Mouse (Mus musculus): Measurements from ENCODE around the gene Esp36. TPM values are rescaled to one million over a fixed set of nuclear protein-coding genes. Genes with fewer than 3 reads are reported as not detected.
"Not testable (repeated sequence)": the region's sequence is repeated elsewhere in the genome, so short reads cannot be mapped to it uniquely, and the experiment has no call there.

Gene Esp36
- not detected in 2 replicates for polyA plus RNA-seq (2012; rRNA removed)

- Histone ChIP-seq H3K4me1 (replicated peaks; ENCODE audit: control insufficient read depth, insufficient read depth, low read length) (no peaks in the 10 kb centered on the region), H3K4me3 (ENCODE audit: control insufficient read depth, insufficient read depth, low read length) (no peak within 1 kb of the TSS), H3K27me3 (ENCODE audit: control insufficient read depth, insufficient read depth, low read length) (no peaks in the 10 kb centered on the region), H3K27ac (ENCODE audit: control insufficient read depth, insufficient read depth, low read length) (no peak within 1 kb of the TSS), H3K36me3 (ENCODE audit: control insufficient read depth, insufficient read depth, low read length) (no peaks in the 10 kb centered on the region)
- WGBS = 84% methylated on average over 2 of the region's 2 CpGs
- TF ChIP-seq CTCF (IDR thresholded peaks at IDR 0.05; ENCODE audit: borderline replicate concordance, control insufficient read depth, extremely low read depth, insufficient read depth, low read length, poor library complexity) (no peak), POLR2A (IDR thresholded peaks at IDR 0.05; ENCODE audit: control insufficient read depth, extremely low read depth, insufficient read depth, low read length, poor library complexity) (no peak)
- no peak for DNase-seq
These were observed at the start of gene Esp36 for GRCm38 (mm10) chr17:38420085-38420484. Gene Esp36 (minus strand): TSS chr17:38420185.

GRCm38 (mm10) chr17:38456206-38456605 lies 36.2 kb upstream of the Esp36 start:
- H3K36me3 ChIP-seq (ENCODE audit: control insufficient read depth, insufficient read depth, low read length); DNase-seq; H3K4me1 ChIP-seq (replicated peaks; ENCODE audit: control insufficient read depth, insufficient read depth, low read length); H3K27me3 ChIP-seq (ENCODE audit: control insufficient read depth, insufficient read depth, low read length); H3K4me3 ChIP-seq (ENCODE audit: control insufficient read depth, insufficient read depth, low read length); H3K27ac ChIP-seq (ENCODE audit: control insufficient read depth, insufficient read depth, low read length): not testable (repeated sequence)

- no peak for TF ChIP-seq CTCF (IDR thresholded peaks at IDR 0.05; ENCODE audit: borderline replicate concordance, control insufficient read depth, extremely low read depth, insufficient read depth, low read length, poor library complexity)
- no peak for TF ChIP-seq POLR2A (IDR thresholded peaks at IDR 0.05; ENCODE audit: control insufficient read depth, extremely low read depth, insufficient read depth, low read length, poor library complexity)
- Histone ChIP-seq H3K27ac (ENCODE audit: control insufficient read depth, insufficient read depth, low read length) (no peak overlapping the region), H3K36me3 (ENCODE audit: control insufficient read depth, insufficient read depth, low read length) (no peaks in the 10 kb centered on the region), H3K4me1 (replicated peaks; ENCODE audit: control insufficient read depth, insufficient read depth, low read length) (no peaks in the 10 kb centered on the region), H3K4me3 (ENCODE audit: control insufficient read depth, insufficient read depth, low read length) (no peak overlapping the region), H3K27me3 (ENCODE audit: control insufficient read depth, insufficient read depth, low read length) (no peaks in the 10 kb centered on the region)
- DNase-seq = no peak
- WGBS = 99% methylated on average over 2 of the region's 2 CpGs
These were observed 30.7 kb upstream of the Esp36 start for GRCm38 (mm10) chr17:38450688-38451087.

GRCm38 (mm10) chr17:38406135-38406534 lies 13.8 kb downstream of the Esp36 start:
- no peak overlapping the region for H3K4me3 ChIP-seq (ENCODE audit: control insufficient read depth, insufficient read depth, low read length)
- H3K36me3 ChIP-seq (ENCODE audit: control insufficient read depth, insufficient read depth, low read length) = no peaks in the 10 kb centered on the region
- H3K27ac ChIP-seq (ENCODE audit: control insufficient read depth, insufficient read depth, low read length) = no peak overlapping the region
- no peaks in the 10 kb centered on the region for H3K4me1 ChIP-seq (replicated peaks; ENCODE audit: control insufficient read depth, insufficient read depth, low read length)
- WGBS = 88% methylated on average over 3 of the region's 3 CpGs
- no peaks in the 10 kb centered on the region for H3K27me3 ChIP-seq (ENCODE audit: control insufficient read depth, insufficient read depth, low read length)
- DNase-seq = no peak
- TF ChIP-seq CTCF (IDR thresholded peaks at IDR 0.05; ENCODE audit: borderline replicate concordance, control insufficient read depth, extremely low read depth, insufficient read depth, low read length, poor library complexity) = no peak
- no peak for TF ChIP-seq POLR2A (IDR thresholded peaks at IDR 0.05; ENCODE audit: control insufficient read depth, extremely low read depth, insufficient read depth, low read length, poor library complexity)

- H3K36me3 ChIP-seq (ENCODE audit: control insufficient read depth, insufficient read depth, low read length) = no peaks in the 10 kb centered on the region
- no peaks in the 10 kb centered on the region for H3K27me3 ChIP-seq (ENCODE audit: control insufficient read depth, insufficient read depth, low read length)
- no peak for DNase-seq
- TF ChIP-seq POLR2A (IDR thresholded peaks at IDR 0.05; ENCODE audit: control insufficient read depth, extremely low read depth, insufficient read depth, low read length, poor library complexity) (no peak), CTCF (IDR thresholded peaks at IDR 0.05; ENCODE audit: borderline replicate concordance, control insufficient read depth, extremely low read depth, insufficient read depth, low read length, poor library complexity) (no peak)
- 75% methylated on average over 2 of the region's 2 CpGs for WGBS
- no peaks in the 10 kb centered on the region for H3K4me1 ChIP-seq (replicated peaks; ENCODE audit: control insufficient read depth, insufficient read depth, low read length)
- H3K4me3 ChIP-seq (ENCODE audit: control insufficient read depth, insufficient read depth, low read length) = no peak overlapping the region
- H3K27ac ChIP-seq (ENCODE audit: control insufficient read depth, insufficient read depth, low read length) = no peak overlapping the region
These were observed 28.2 kb downstream of the Esp36 start for GRCm38 (mm10) chr17:38391821-38392220.

Other genes with a start within 250 kb of the Esp36 start
- gene Olfr134, start 248.8 kb downstream of the Esp36 start, polyA plus RNA-seq (2012; rRNA removed) = not detected in 2 replicates
- not detected in 2 replicates for gene Olfr135, start 215.8 kb downstream of the Esp36 start, polyA plus RNA-seq (2012; rRNA removed)
- not detected in 2 replicates for gene Olfr138, start 159.2 kb downstream of the Esp36 start, polyA plus RNA-seq (2012; rRNA removed)
- gene Olfr137, start 112.6 kb downstream of the Esp36 start, polyA plus RNA-seq (2012; rRNA removed) = not detected in 2 replicates
- not detected in 2 replicates for gene Olfr136, start 90.4 kb downstream of the Esp36 start, polyA plus RNA-seq (2012; rRNA removed)
- gene Esp34, start 134.0 kb upstream of the Esp36 start, polyA plus RNA-seq (2012; rRNA removed) = not detected in 2 replicates
- gene Esp31, start 219.3 kb upstream of the Esp36 start, polyA plus RNA-seq (2012; rRNA removed) = not detected in 2 replicates